Mouse (Mus musculus): Measurements from ENCODE around the gene Nrcam.

DNA sequence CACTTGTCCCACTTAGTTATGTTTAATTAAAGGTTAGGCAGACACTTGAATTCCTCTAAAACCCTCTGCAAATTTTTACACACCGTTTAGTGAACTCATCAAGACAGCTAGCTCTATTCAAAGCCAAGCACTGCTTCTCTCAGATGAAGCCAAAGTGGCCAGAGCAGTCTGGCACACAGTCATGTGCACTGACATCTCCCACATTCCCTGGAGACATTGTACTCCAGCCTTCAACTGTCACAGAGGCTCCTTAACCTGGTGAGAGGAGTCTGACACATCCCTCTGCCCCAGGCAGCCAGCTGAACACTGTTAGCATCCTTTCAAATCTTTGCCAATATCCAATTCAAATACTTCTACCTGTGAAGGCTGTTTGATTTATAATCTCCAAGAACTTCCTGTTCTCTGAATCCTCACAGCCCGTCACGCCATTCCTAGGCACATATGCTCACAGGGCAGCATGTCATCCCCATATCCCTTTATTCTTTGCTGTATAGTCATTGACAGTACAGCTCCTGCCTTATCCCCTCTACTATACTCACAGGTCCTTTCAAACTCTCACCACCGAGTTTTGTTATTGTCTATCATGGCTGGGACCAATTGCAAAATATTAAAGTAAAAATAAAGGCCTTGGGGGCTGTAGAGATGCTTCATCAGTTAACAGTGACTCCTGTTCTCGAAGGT lies 173.3 kb downstream of the Nrcam start:
- no peak for TF ChIP-seq CTCF (conservative IDR thresholded peaks at IDR 0.05 in 1 of 2, IDR thresholded peaks at IDR 0.05 in 1 of 2; ENCODE audit: low read depth in 2 of 2, low read length in 2 of 2)
- TF ChIP-seq ZC3H11A (IDR thresholded peaks at IDR 0.05; ENCODE audit: low read depth, low read length), result no peak
- no peak for TF ChIP-seq HCFC1 (IDR thresholded peaks at IDR 0.05; ENCODE audit: low read depth, low read length)
- TF ChIP-seq POLR2AphosphoS2 (IDR thresholded peaks at IDR 0.05; ENCODE audit: low read depth, low read length), result no peak
- no peak for TF ChIP-seq NRF1 (IDR thresholded peaks at IDR 0.05; ENCODE audit: low read depth, low read length)
- no peak for TF ChIP-seq POLR2A (IDR thresholded peaks at IDR 0.05; ENCODE audit: low read depth, low read length)
- no peak for TF ChIP-seq RCOR1 (conservative IDR thresholded peaks at IDR 0.05; ENCODE audit: low read depth, low read length)
- TF ChIP-seq BHLHE40 (IDR thresholded peaks at IDR 0.05; ENCODE audit: low read depth, low read length), result no peak
